Comparison of ENCODE assay signal across 12 mouse cellular contexts in genomic region chr11:118550773-118551520, GRCm38 (mm10).
A peak's percentile ranks its signal among the peaks of the same experiment; 100 is the strongest.
DNase-seq lines count a peak whose midpoint lies in the region; ATAC-seq and TF ChIP-seq lines count a peak whose summit lies in the region.
"Had no signal": no experiment of that assay in that cellular context is flagged by ENCODE, and none has a peak within 500 bp of the region (broad histone marks: within the 10 kb centered on the region; RNA-seq: fewer than 3 reads in every experiment).

No protein-coding gene starts in this region.

- ATAC-seq in neural tube, embryonic 11.5 days (ENCODE audit: insufficient read depth, low FRiP score, low TSS enrichment) = no peak
- ATAC-seq in embryonic facial prominence, embryonic 14.5 days (ENCODE audit: low read depth) = peak; percentile 65
- ATAC-seq in hindbrain, postnatal 0 days = 0 out of 2 replicates have a peak, but pooled peaks have one; percentile 60

- WGBS in neural tube, embryonic 11.5 days = 28% methylated on average over 17 of the region's 17 CpGs
- WGBS in embryonic facial prominence, embryonic 14.5 days = 25% methylated on average over 16 of the region's 17 CpGs
- WGBS in hindbrain, postnatal 0 days = 25% methylated on average over 17 of the region's 17 CpGs

- no peak overlapping the region for H3K4me2 ChIP-seq in neural tube, embryonic 11.5 days (ENCODE audit: low read depth)
- no peak overlapping the region for H3K4me2 ChIP-seq in embryonic facial prominence, embryonic 14.5 days (ENCODE audit: low read depth, low read length)
- H3K4me2 ChIP-seq in hindbrain, postnatal 0 days (ENCODE audit: low read depth, low read length) = no peak overlapping the region

- H3K4me3 ChIP-seq in neural tube, embryonic 11.5 days (ENCODE audit: low read depth, low read length) = no peak overlapping the region
- H3K4me3 ChIP-seq in embryonic facial prominence, embryonic 14.5 days (ENCODE audit: low read depth, low read length) = no peak overlapping the region
- no peak overlapping the region for H3K4me3 ChIP-seq in hindbrain, postnatal 0 days (ENCODE audit: low read length)

- H3K9ac ChIP-seq in neural tube, embryonic 11.5 days (ENCODE audit: low read length) = no peak overlapping the region
- H3K9ac ChIP-seq in embryonic facial prominence, embryonic 14.5 days (ENCODE audit: low read depth, low read length) = no peak overlapping the region
- no peak overlapping the region for H3K9ac ChIP-seq in hindbrain, postnatal 0 days (replicated peaks; ENCODE audit: low read length)

- TF ChIP-seq CTCF in hindbrain, postnatal 0 days (IDR thresholded peaks at IDR 0.05; ENCODE audit: low read depth) = no peak

- H3K27ac ChIP-seq in neural tube, embryonic 11.5 days (ENCODE audit: low read depth, low read length) = 0 out of 2 replicates have a peak overlapping the region, but pooled peaks have one; percentile 42
- no peak overlapping the region for H3K27ac ChIP-seq in embryonic facial prominence, embryonic 14.5 days (replicated peaks; ENCODE audit: low read depth, low read length)
- no peak overlapping the region for H3K27ac ChIP-seq in hindbrain, postnatal 0 days
- H3K27ac ChIP-seq: kidney, postnatal 0 days; macrophage had no signal

- H3K4me1 ChIP-seq in neural tube, embryonic 11.5 days (ENCODE audit: control insufficient read depth, insufficient read depth, low read length) = peaks cover 9% of the 10 kb centered on the region
- no peaks in the 10 kb centered on the region for H3K4me1 ChIP-seq in embryonic facial prominence, embryonic 14.5 days (ENCODE audit: control insufficient read depth, insufficient read depth, low read length)
- peaks cover 14% of the 10 kb centered on the region for H3K4me1 ChIP-seq in hindbrain, postnatal 0 days (ENCODE audit: insufficient read depth, low read length)

- no peaks in the 10 kb centered on the region for H3K9me3 ChIP-seq in neural tube, embryonic 11.5 days (ENCODE audit: control insufficient read depth, low read length)
- H3K9me3 ChIP-seq in embryonic facial prominence, embryonic 14.5 days (ENCODE audit: control insufficient read depth, low read length) = no peaks in the 10 kb centered on the region
- H3K9me3 ChIP-seq in hindbrain, postnatal 0 days (ENCODE audit: low read length) = no peaks in the 10 kb centered on the region

- intact Hi-C loops in left cerebral cortex, postnatal 4 days (cut with DNase I) = no loop called here

- peaks cover 3% of the 10 kb centered on the region; the same call in 1 of the 2 replicates for H3K27me3 ChIP-seq in neural tube, embryonic 11.5 days (ENCODE audit: control insufficient read depth, insufficient read depth, low read length)
- no peaks in the 10 kb centered on the region for H3K27me3 ChIP-seq in embryonic facial prominence, embryonic 14.5 days (replicated peaks; ENCODE audit: control insufficient read depth, insufficient read depth, low read length)
- no peaks in the 10 kb centered on the region for H3K27me3 ChIP-seq in hindbrain, postnatal 0 days (ENCODE audit: insufficient read depth, low read length)

- no peaks in the 10 kb centered on the region for H3K36me3 ChIP-seq in neural tube, embryonic 11.5 days (ENCODE audit: control insufficient read depth, insufficient read depth, low read length)
- H3K36me3 ChIP-seq in embryonic facial prominence, embryonic 14.5 days (ENCODE audit: control insufficient read depth, insufficient read depth, low read length) = no peaks in the 10 kb centered on the region
- H3K36me3 ChIP-seq in hindbrain, postnatal 0 days (ENCODE audit: insufficient read depth, low read length) = no peaks in the 10 kb centered on the region

- DNase-seq in neural tube, embryonic 11.5 days (ENCODE audit: low spot score) = peak; percentile 43
- no peak for DNase-seq in neural tube, embryonic 10.5 days (ENCODE audit: extremely low spot score, low spot score)
- peak; percentile 35 for DNase-seq in embryonic facial prominence, embryonic 14.5 days (ENCODE audit: low spot score)
- peak; percentile 36 for DNase-seq in hindbrain, postnatal 0 days (ENCODE audit: low spot score)
- DNase-seq in thymus, postnatal 25 days = peak; percentile 26
- no peak for DNase-seq in left cerebral cortex, postnatal 4 days
- DNase-seq in cerebellum, postnatal 36 days = no peak
- no peak for DNase-seq in urinary bladder, adult 2 months (ENCODE audit: low spot score)
- DNase-seq: cerebellum, adult 11 months; heart, adult 18-20 months had no signal

Comparison
In these comparisons a context has a peak if more than half of its experiments do, and no peak if none do; other contexts are left out.
1. DNase-seq: peak in neural tube, embryonic 11.5 days (single experiment), embryonic facial prominence, embryonic 14.5 days (single experiment), hindbrain, postnatal 0 days (single experiment) and thymus, postnatal 25 days (single experiment); none in neural tube, embryonic 10.5 days (single experiment), left cerebral cortex, postnatal 4 days (single experiment), cerebellum, postnatal 36 days (0 of 2) and urinary bladder, adult 2 months (single experiment).